Mouse (Mus musculus) C2C12 (cell line): ENCODE results near the gene Cd2ap. TPM values are rescaled to one million over a fixed set of nuclear protein-coding genes. Genes with fewer than 3 reads are reported as not detected.

Source experiments
- H3K27me3 ChIP-seq: one replicate; pipeline ENCODE4 v1.6.1; 2011; ENCODE audit not compliant: control insufficient read depth, insufficient read depth, insufficient read length
- H3K36me3 ChIP-seq: one replicate; pipeline ENCODE4 v1.6.1; 2011; ENCODE audit not compliant: control insufficient read depth, insufficient read depth
- H3K4me3 ChIP-seq: one replicate; pipeline ENCODE4 v1.5.1; 2011; ENCODE audit warnings: mild to moderate bottlenecking, control low read depth; ENCODE audit not compliant: poor library complexity, insufficient read depth, severe bottlenecking
- H3K79me2 ChIP-seq: one replicate; pipeline ENCODE4 v1.6.1; 2011; ENCODE audit not compliant: control insufficient read depth, insufficient read depth
- H3K79me3 ChIP-seq: one replicate; pipeline ENCODE4 v1.6.1; 2011; ENCODE audit warnings: low read depth, control low read depth
- H3ac ChIP-seq: one replicate; pipeline ENCODE3; 2011; ENCODE audit warnings: low read depth; ENCODE audit not compliant: control insufficient read depth, insufficient read length
- CEBPB ChIP-seq: IDR thresholded peaks from one replicate; pipeline ENCODE4 v1.6.1; 2011; ENCODE audit warnings: low read depth, mild to moderate bottlenecking, control low read depth, moderate library complexity
- CTCF ChIP-seq: IDR thresholded peaks from one replicate; pipeline ENCODE4 v1.5.1; 2011; ENCODE audit not compliant: control insufficient read depth, insufficient read depth, insufficient read length
- FOSL1 ChIP-seq: IDR thresholded peaks from one replicate; pipeline ENCODE4 v1.8.0; 2011; ENCODE audit warnings: mild to moderate bottlenecking, low read length; ENCODE audit not compliant: poor library complexity, insufficient read depth, severe bottlenecking
- MAX ChIP-seq: IDR thresholded peaks from one replicate; pipeline ENCODE4 v1.6.1; 2011; ENCODE audit warnings: mild to moderate bottlenecking, control low read depth
- MYOD1 ChIP-seq: IDR thresholded peaks from one replicate; pipeline ENCODE4 v1.6.1; 2011; ENCODE audit warnings: low read depth; ENCODE audit not compliant: control insufficient read depth, insufficient read length
- MYOG ChIP-seq: IDR thresholded peaks from one replicate; pipeline ENCODE4 v1.6.1; 2011; ENCODE audit not compliant: control insufficient read depth, insufficient read length; ENCODE audit errors: extremely low read depth
- USF1 ChIP-seq: IDR thresholded peaks from one replicate; pipeline ENCODE4 v1.6.1; 2011; ENCODE audit warnings: low read depth, mild to moderate bottlenecking, control low read depth, moderate library complexity
- polyA plus RNA-seq: library from polyadenylated mRNA; unstranded; fragments of >200 nt; fragmentation: generic; extraction: Trizol; gene quantifications from one replicate; pipeline ENCODE4 v1.2.1, GENCODE M21; 2012; ENCODE audit warnings: missing spikeins

The Cd2ap gene
- polyA plus RNA-seq, 1 experiment = 3.6 TPM

- Histone ChIP-seq H3K4me3 (no peak overlapping the region), H3ac (no peak overlapping the region), H3K27me3 (no peaks in the 10 kb centered on the region), H3K36me3 (peaks cover 4% of the 10 kb centered on the region), H3K79me3 (no peaks in the 10 kb centered on the region), H3K79me2 (no peaks in the 10 kb centered on the region)
- TF ChIP-seq USF1 = no peak
- no peak for TF ChIP-seq MYOD1
- TF ChIP-seq CEBPB = no peak
- TF ChIP-seq CTCF = no peak
- no peak for TF ChIP-seq FOSL1
- no peak for TF ChIP-seq MYOG
- no peak for TF ChIP-seq MAX
Observed at GRCm38 (mm10) chr17:42790787-42791186, 85.7 kb downstream of the Cd2ap start.

- TF ChIP-seq USF1 = no peak
- TF ChIP-seq MAX = no peak
- no peak for TF ChIP-seq FOSL1
- TF ChIP-seq CTCF = no peak
- TF ChIP-seq CEBPB = no peak
- no peak for TF ChIP-seq MYOG
- H3K79me3 ChIP-seq = no peaks in the 10 kb centered on the region
Observed at GRCm38 (mm10) chr17:42789723-42790122, 86.7 kb downstream of the Cd2ap start.

GRCm38 (mm10) chr17:42788686-42789453, 87.6 kb downstream of the Cd2ap start:
- Histone ChIP-seq H3K36me3 (peaks cover 2% of the 10 kb centered on the region), H3K4me3 (no peak overlapping the region), H3K27me3 (no peaks in the 10 kb centered on the region), H3ac (no peak overlapping the region), H3K79me2 (no peaks in the 10 kb centered on the region), H3K79me3 (no peaks in the 10 kb centered on the region)
- TF ChIP-seq MAX = no peak

More at GRCm38 (mm10) chr17:42789723-42790122, 86.7 kb downstream of the Cd2ap start:
- Histone ChIP-seq H3ac (no peak overlapping the region), H3K27me3 (no peaks in the 10 kb centered on the region), H3K36me3 (peaks cover 4% of the 10 kb centered on the region), H3K79me2 (no peaks in the 10 kb centered on the region), H3K4me3 (no peak overlapping the region)

- Histone ChIP-seq H3K79me3 (no peaks in the 10 kb centered on the region), H3K79me2 (no peaks in the 10 kb centered on the region), H3ac (no peak overlapping the region), H3K4me3 (no peak overlapping the region), H3K36me3 (no peaks in the 10 kb centered on the region), H3K27me3 (no peaks in the 10 kb centered on the region)
- TF ChIP-seq CTCF (peak; percentile 44), USF1 (no peak)
Observed at GRCm38 (mm10) chr17:42782156-42782757, 94.2 kb downstream of the Cd2ap start.

- no peak overlapping the region for H3K4me3 ChIP-seq
- no peaks in the 10 kb centered on the region for H3K79me3 ChIP-seq
- H3ac ChIP-seq = no peak overlapping the region
- TF ChIP-seq MAX (no peak), MYOD1 (no peak), FOSL1 (no peak), CTCF (no peak)
- H3K79me2 ChIP-seq = no peaks in the 10 kb centered on the region
- no peaks in the 10 kb centered on the region for H3K36me3 ChIP-seq
- H3K27me3 ChIP-seq = no peaks in the 10 kb centered on the region
Observed at GRCm38 (mm10) chr17:42753791-42754190, 122.7 kb downstream of the Cd2ap start.

- Histone ChIP-seq H3K79me2 (no peaks in the 10 kb centered on the region), H3K4me3 (no peak overlapping the region), H3K79me3 (no peaks in the 10 kb centered on the region), H3ac (no peak overlapping the region), H3K36me3 (no peaks in the 10 kb centered on the region), H3K27me3 (no peaks in the 10 kb centered on the region)
- TF ChIP-seq MYOD1 (no peak), MAX (no peak), CEBPB (no peak), FOSL1 (no peak), CTCF (no peak), USF1 (no peak), MYOG (no peak)
Observed at GRCm38 (mm10) chr17:42752173-42752572, 124.3 kb downstream of the Cd2ap start.
